Mouse (Mus musculus): ENCODE data around the gene Egfr. TPM values are rescaled to one million over a fixed set of nuclear protein-coding genes. Genes with fewer than 3 reads are reported as not detected.

The Egfr gene
- polyA plus RNA-seq, 1 experiment = 4.1 TPM

- Histone ChIP-seq H3ac (ENCODE audit: control insufficient read depth, insufficient read length) (no peak overlapping the region), H3K4me2 (ENCODE audit: low read depth) (no peak overlapping the region), H3K36me3 (ENCODE audit: control insufficient read depth, insufficient read depth) (no peaks in the 10 kb centered on the region), H3K4me3 (no peak overlapping the region), H3K79me2 (ENCODE audit: control insufficient read depth, insufficient read depth) (no peaks in the 10 kb centered on the region), H3K27me3 (ENCODE audit: control insufficient read depth, insufficient read depth, insufficient read length) (no peaks in the 10 kb centered on the region)
- TF ChIP-seq MYOD1 (IDR thresholded peaks at IDR 0.05; ENCODE audit: control insufficient read depth in 1 of 3, insufficient read length in 2 of 3, low read depth in 2 of 3) = no peak
- no peak for TF ChIP-seq USF1 (IDR thresholded peaks at IDR 0.05; ENCODE audit: low read depth)
- TF ChIP-seq CEBPB (IDR thresholded peaks at IDR 0.05; ENCODE audit: insufficient read depth, poor library complexity, severe bottlenecking) = no peak
- TF ChIP-seq MAX (IDR thresholded peaks at IDR 0.05; ENCODE audit: low read depth) = no peak
- no peak for TF ChIP-seq E2F4 (IDR thresholded peaks at IDR 0.05; ENCODE audit: insufficient read depth)
- no peak for TF ChIP-seq POLR2AphosphoS2 (IDR thresholded peaks at IDR 0.05; ENCODE audit: insufficient read length, low read depth)
- TF ChIP-seq SRF (IDR thresholded peaks at IDR 0.05; ENCODE audit: control insufficient read depth, insufficient read length, low read depth) = no peak
- no peak for TF ChIP-seq REST (IDR thresholded peaks at IDR 0.05; ENCODE audit: insufficient read depth, insufficient read length)
- TF ChIP-seq TCF12 (IDR thresholded peaks at IDR 0.05; ENCODE audit: insufficient read depth, poor library complexity, severe bottlenecking) = no peak
- TF ChIP-seq MYOG (IDR thresholded peaks at IDR 0.05; ENCODE audit: control insufficient read depth in 1 of 3, insufficient read depth in 1 of 3, insufficient read length in 2 of 3, low read depth in 2 of 3) = no peak
- no peak for TF ChIP-seq POLR2A (IDR thresholded peaks at IDR 0.05; ENCODE audit: insufficient read length, low read depth)
- no peak for TF ChIP-seq TCF3 (IDR thresholded peaks at IDR 0.05; ENCODE audit: insufficient read length, low read depth)
Measured at GRCm38 (mm10) chr11:16871120-16871519, 119.1 kb downstream of the Egfr start.

- H3K4me2 ChIP-seq (ENCODE audit: low read depth) = no peak overlapping the region
- peaks cover 8% of the 10 kb centered on the region for H3K36me3 ChIP-seq (ENCODE audit: control insufficient read depth, insufficient read depth)
- no peak overlapping the region for H3ac ChIP-seq (ENCODE audit: control insufficient read depth, insufficient read length)
- H3K79me2 ChIP-seq (ENCODE audit: control insufficient read depth, insufficient read depth) = no peaks in the 10 kb centered on the region
- no peaks in the 10 kb centered on the region for H3K27me3 ChIP-seq (ENCODE audit: control insufficient read depth, insufficient read depth, insufficient read length)
- TF ChIP-seq MYOD1 (IDR thresholded peaks at IDR 0.05; ENCODE audit: control insufficient read depth in 1 of 3, insufficient read length in 2 of 3, low read depth in 2 of 3) (no peak), E2F4 (IDR thresholded peaks at IDR 0.05; ENCODE audit: insufficient read depth) (no peak), POLR2A (IDR thresholded peaks at IDR 0.05; ENCODE audit: insufficient read length, low read depth) (no peak), USF1 (IDR thresholded peaks at IDR 0.05; ENCODE audit: low read depth) (no peak), SRF (IDR thresholded peaks at IDR 0.05; ENCODE audit: control insufficient read depth, insufficient read length, low read depth) (no peak), MAX (IDR thresholded peaks at IDR 0.05; ENCODE audit: low read depth) (no peak), TCF3 (IDR thresholded peaks at IDR 0.05; ENCODE audit: insufficient read length, low read depth) (no peak), REST (IDR thresholded peaks at IDR 0.05; ENCODE audit: insufficient read depth, insufficient read length) (no peak), CEBPB (IDR thresholded peaks at IDR 0.05; ENCODE audit: insufficient read depth, poor library complexity, severe bottlenecking) (no peak), TCF12 (IDR thresholded peaks at IDR 0.05; ENCODE audit: insufficient read depth, poor library complexity, severe bottlenecking) (no peak), POLR2AphosphoS2 (IDR thresholded peaks at IDR 0.05; ENCODE audit: insufficient read length, low read depth) (no peak)
- H3K4me3 ChIP-seq = no peak overlapping the region
Measured at GRCm38 (mm10) chr11:16877676-16878378, 125.8 kb downstream of the Egfr start.

GRCm38 (mm10) chr11:16881932-16882331 is 129.9 kb downstream of the Egfr start:
- H3K27me3 ChIP-seq (ENCODE audit: control insufficient read depth, insufficient read depth, insufficient read length) = no peaks in the 10 kb centered on the region
- no peaks in the 10 kb centered on the region for H3K79me2 ChIP-seq (ENCODE audit: control insufficient read depth, insufficient read depth)
- no peak overlapping the region for H3K4me2 ChIP-seq (ENCODE audit: low read depth)
- no peak overlapping the region for H3K4me3 ChIP-seq
- peaks cover 8% of the 10 kb centered on the region for H3K36me3 ChIP-seq (ENCODE audit: control insufficient read depth, insufficient read depth)
- H3ac ChIP-seq (ENCODE audit: control insufficient read depth, insufficient read length) = no peak overlapping the region
- TF ChIP-seq REST (IDR thresholded peaks at IDR 0.05; ENCODE audit: insufficient read depth, insufficient read length) = no peak
- TF ChIP-seq E2F4 (IDR thresholded peaks at IDR 0.05; ENCODE audit: insufficient read depth) = no peak
- TF ChIP-seq TCF3 (IDR thresholded peaks at IDR 0.05; ENCODE audit: insufficient read length, low read depth) = no peak
- no peak for TF ChIP-seq CEBPB (IDR thresholded peaks at IDR 0.05; ENCODE audit: insufficient read depth, poor library complexity, severe bottlenecking)
- TF ChIP-seq TCF12 (IDR thresholded peaks at IDR 0.05; ENCODE audit: insufficient read depth, poor library complexity, severe bottlenecking) = no peak
- no peak for TF ChIP-seq USF1 (IDR thresholded peaks at IDR 0.05; ENCODE audit: low read depth)
- no peak for TF ChIP-seq POLR2A (IDR thresholded peaks at IDR 0.05; ENCODE audit: insufficient read length, low read depth)
- no peak for TF ChIP-seq SRF (IDR thresholded peaks at IDR 0.05; ENCODE audit: control insufficient read depth, insufficient read length, low read depth)
- TF ChIP-seq POLR2AphosphoS2 (IDR thresholded peaks at IDR 0.05; ENCODE audit: insufficient read length, low read depth) = no peak
- no peak for TF ChIP-seq MYOG (IDR thresholded peaks at IDR 0.05; ENCODE audit: control insufficient read depth in 1 of 3, insufficient read depth in 1 of 3, insufficient read length in 2 of 3, low read depth in 2 of 3)
- TF ChIP-seq MAX (IDR thresholded peaks at IDR 0.05; ENCODE audit: low read depth) = no peak
- no peak for TF ChIP-seq MYOD1 (IDR thresholded peaks at IDR 0.05; ENCODE audit: control insufficient read depth in 1 of 3, insufficient read length in 2 of 3, low read depth in 2 of 3)

GRCm38 (mm10) chr11:16886152-16886551 is 134.1 kb downstream of the Egfr start:
- no peaks in the 10 kb centered on the region for H3K27me3 ChIP-seq (ENCODE audit: control insufficient read depth, insufficient read depth, insufficient read length)

GRCm38 (mm10) chr11:16888086-16888485 is 136.1 kb downstream of the Egfr start:
- no peak overlapping the region for H3K4me2 ChIP-seq (ENCODE audit: low read depth)
- no peaks in the 10 kb centered on the region for H3K36me3 ChIP-seq (ENCODE audit: control insufficient read depth, insufficient read depth)
- H3ac ChIP-seq (ENCODE audit: control insufficient read depth, insufficient read length) = no peak overlapping the region
- no peaks in the 10 kb centered on the region for H3K79me2 ChIP-seq (ENCODE audit: control insufficient read depth, insufficient read depth)
- no peaks in the 10 kb centered on the region for H3K27me3 ChIP-seq (ENCODE audit: control insufficient read depth, insufficient read depth, insufficient read length)
- no peak overlapping the region for H3K4me3 ChIP-seq
- TF ChIP-seq POLR2A (IDR thresholded peaks at IDR 0.05; ENCODE audit: insufficient read length, low read depth) (no peak), CEBPB (IDR thresholded peaks at IDR 0.05; ENCODE audit: insufficient read depth, poor library complexity, severe bottlenecking) (no peak), TCF12 (IDR thresholded peaks at IDR 0.05; ENCODE audit: insufficient read depth, poor library complexity, severe bottlenecking) (no peak), POLR2AphosphoS2 (IDR thresholded peaks at IDR 0.05; ENCODE audit: insufficient read length, low read depth) (no peak), SRF (IDR thresholded peaks at IDR 0.05; ENCODE audit: control insufficient read depth, insufficient read length, low read depth) (no peak), MAX (IDR thresholded peaks at IDR 0.05; ENCODE audit: low read depth) (no peak), MYOD1 (IDR thresholded peaks at IDR 0.05; ENCODE audit: control insufficient read depth in 1 of 3, insufficient read length in 2 of 3, low read depth in 2 of 3) (no peak)

More at GRCm38 (mm10) chr11:16886152-16886551, 134.1 kb downstream of the Egfr start:
- H3K4me3 ChIP-seq = no peak overlapping the region
- peaks cover 5% of the 10 kb centered on the region for H3K36me3 ChIP-seq (ENCODE audit: control insufficient read depth, insufficient read depth)
- no peaks in the 10 kb centered on the region for H3K79me2 ChIP-seq (ENCODE audit: control insufficient read depth, insufficient read depth)
- H3K4me2 ChIP-seq (ENCODE audit: low read depth) = no peak overlapping the region
- TF ChIP-seq CEBPB (IDR thresholded peaks at IDR 0.05; ENCODE audit: insufficient read depth, poor library complexity, severe bottlenecking) (no peak), REST (IDR thresholded peaks at IDR 0.05; ENCODE audit: insufficient read depth, insufficient read length) (no peak)
- H3ac ChIP-seq (ENCODE audit: control insufficient read depth, insufficient read length) = no peak overlapping the region

Data from myocyte (in vitro differentiated cells).